Mouse (Mus musculus) adrenal gland, postnatal 14 days (tissue): Measurements from ENCODE around the gene Tmem150c. TPM values are rescaled to one million over a fixed set of nuclear protein-coding genes. Genes with fewer than 3 reads are reported as not detected.

Experiments
- DNase-seq: peaks from one replicate; pipeline ENCODE4 v3.0.0; 2021; ENCODE audit warnings: mixed read lengths
- total RNA-seq: library from RNA; stranded (reverse); gene quantifications from 2 replicates; pipeline ENCODE4 v1.2.3, GENCODE M21; 2021

Gene Tmem150c
- total RNA-seq, 1 experiment from 2014 or later = 15.0 TPM

- DNase-seq = peak; percentile 82
Observed at GRCm38 (mm10) chr5:100166591-100167491, 7.2 kb upstream of the Tmem150c start.

DNA sequence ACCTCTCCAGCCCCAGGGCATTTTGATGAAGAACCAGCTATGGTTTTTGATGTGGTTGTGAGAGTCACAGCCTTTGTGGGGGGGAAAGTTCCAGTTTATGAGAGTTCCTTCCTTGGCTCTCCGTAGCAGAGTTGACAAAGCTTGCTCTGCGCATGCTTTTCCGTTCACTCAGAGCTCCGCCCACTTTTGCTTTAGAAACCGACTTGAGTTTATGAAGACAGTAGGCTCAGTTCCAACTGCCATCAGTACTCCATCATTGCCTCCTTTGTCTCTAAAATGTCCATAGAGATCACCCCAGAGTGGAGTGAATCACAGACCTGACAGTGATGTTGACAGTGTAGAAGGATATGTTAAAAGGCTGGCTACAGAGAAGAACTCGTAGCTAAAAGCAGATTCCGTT, 3.8 kb upstream of the Tmem150c start:
- DNase-seq = peak; percentile 27

DNA sequence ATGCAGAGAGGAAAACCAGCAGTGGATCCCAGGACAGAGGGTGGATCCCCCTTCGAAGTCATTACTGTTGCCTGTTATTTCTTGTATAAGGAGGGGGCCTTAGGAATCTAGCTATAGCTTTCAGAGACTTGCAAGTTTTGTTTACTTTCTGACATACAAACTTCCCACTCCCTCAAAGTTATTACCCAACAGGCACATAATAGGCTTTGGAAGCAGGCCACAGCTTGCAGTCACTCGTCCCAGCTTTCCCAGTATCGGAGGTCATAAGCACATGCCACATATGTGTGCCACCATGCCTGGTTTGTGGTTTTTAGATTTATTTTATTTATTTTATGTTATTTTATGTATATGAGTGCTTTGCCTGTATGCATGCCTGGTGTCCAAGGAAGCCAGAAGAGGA, 3.2 kb upstream of the Tmem150c start:
- DNase-seq = peak; percentile 18

GRCm38 (mm10) chr5:100162053-100162452, 2.4 kb upstream of the Tmem150c start:
- DNase-seq = no peak

DNA sequence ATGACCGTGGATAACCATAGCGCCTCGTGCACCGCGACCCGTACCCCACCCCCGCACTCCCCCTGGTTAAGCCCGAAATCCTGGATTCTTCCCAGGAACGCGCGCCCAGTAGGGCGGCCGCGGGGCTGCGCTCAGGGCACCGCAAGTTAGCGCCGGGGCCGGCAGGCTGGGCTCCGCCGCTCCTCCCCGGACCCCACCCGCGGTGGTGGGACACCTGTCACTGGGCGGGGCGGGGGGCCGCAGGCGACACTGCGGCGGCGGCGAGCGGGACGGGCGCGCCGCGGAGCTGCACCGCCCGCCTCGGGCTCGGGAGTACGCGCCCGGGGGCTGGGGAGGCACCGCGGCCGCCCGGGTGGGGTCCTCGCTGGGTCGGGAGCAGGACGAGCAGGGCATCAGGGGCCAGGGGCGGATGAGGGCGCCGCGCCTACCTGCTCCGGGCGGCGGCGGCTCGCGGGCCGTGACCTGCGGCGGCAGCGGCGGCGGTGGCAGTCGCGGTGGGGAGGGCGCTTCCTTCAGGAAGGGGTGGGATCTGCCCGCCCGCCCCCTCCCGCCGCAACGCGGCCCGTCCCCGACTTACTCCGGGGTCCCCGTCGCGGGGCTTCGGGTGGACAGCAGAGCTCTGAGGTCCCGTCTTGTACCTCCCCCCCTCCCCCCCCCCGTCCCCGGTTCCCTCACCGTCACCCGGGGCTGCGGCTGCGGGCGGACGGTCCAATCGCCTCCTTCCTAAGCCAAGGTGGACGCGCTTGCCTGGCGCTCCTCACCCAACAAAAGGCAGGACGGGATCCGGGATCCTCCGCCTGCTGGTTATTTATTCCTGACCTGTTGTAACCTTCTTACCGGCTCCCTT, 594 bp downstream of the Tmem150c start:
- peak; percentile 76 for DNase-seq

GRCm38 (mm10) chr5:100158301-100158700, 1.3 kb downstream of the Tmem150c start:
- no peak for DNase-seq

DNA sequence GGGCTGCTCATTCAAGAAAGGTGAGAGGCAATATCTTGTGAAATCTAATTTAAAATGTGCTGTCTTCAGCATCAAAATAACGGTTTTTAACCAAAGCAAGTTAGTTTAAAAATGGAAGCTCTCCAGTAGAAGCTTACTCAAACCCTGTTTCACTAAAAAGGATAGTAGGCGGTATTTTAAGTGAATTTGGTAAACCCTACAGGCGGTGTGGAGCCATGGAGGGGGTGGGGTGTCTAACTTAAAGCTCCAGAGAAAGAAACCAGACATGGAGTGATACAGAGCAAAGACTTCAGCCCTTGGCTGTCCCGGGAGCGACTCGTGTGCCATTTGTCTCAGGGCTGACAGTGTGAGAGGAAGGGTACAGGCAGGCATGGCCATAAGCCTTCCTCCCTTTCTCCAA, 4.0 kb downstream of the Tmem150c start:
- no peak for DNase-seq

- no peak for DNase-seq
Observed at GRCm38 (mm10) chr5:100149967-100150366, 9.6 kb downstream of the Tmem150c start.

- no peak for DNase-seq
Observed at GRCm38 (mm10) chr5:100144836-100145235, 14.8 kb downstream of the Tmem150c start.

GRCm38 (mm10) chr5:100127283-100127682, 32.3 kb downstream of the Tmem150c start:
- peak; percentile 21 for DNase-seq

GRCm38 (mm10) chr5:100125409-100126123, 34.0 kb downstream of the Tmem150c start:
- DNase-seq = no peak

GRCm38 (mm10) chr5:100124530-100124929, 35.1 kb downstream of the Tmem150c start:
- no peak for DNase-seq

GRCm38 (mm10) chr5:100123283-100123682, 36.3 kb downstream of the Tmem150c start:
- DNase-seq = no peak

GRCm38 (mm10) chr5:100121170-100121569, 38.4 kb downstream of the Tmem150c start:
- no peak for DNase-seq

DNA sequence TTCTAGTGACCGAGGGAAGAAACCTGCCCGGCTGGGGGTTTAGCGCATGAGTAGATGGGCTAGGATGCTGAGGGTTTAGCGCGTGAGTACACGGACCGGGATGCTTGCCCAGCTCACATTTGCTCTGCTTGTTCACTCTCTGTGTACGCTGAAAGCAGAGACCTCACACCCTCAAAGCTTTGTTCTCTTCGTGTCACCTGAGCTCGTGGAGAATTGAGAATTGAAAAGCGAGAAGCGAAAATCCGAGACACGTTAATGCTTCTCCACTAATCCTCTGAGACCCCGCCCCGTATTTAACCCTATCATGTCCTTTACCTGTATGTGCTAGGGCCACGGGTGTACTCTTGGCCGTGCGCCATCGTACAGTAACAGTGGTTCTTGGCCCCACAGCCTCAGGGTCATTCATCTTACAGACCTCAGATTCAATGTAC, 38.9 kb downstream of the Tmem150c start:
- no peak for DNase-seq

DNA sequence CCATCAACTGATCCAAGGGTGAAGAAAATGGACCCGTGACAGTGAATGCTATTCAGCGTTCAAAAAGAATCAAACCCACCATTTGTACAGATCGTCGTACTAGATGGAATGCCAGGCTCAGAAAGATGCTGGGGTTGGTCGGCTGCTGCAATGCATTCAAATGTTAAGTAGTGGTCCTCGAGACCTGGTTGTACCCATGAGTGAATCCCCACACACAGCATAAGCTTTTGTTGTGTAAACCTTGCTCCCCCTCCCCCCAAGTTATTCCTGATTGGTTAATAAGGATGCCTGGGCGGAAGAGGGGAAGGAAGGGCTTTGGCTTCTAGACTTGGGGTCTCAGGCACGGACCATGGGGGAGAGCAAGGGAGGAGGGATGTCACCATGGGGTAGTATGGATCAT, 40.3 kb downstream of the Tmem150c start:
- no peak for DNase-seq

- DNase-seq = no peak
Observed at GRCm38 (mm10) chr5:100113403-100113802, 46.2 kb downstream of the Tmem150c start.

GRCm38 (mm10) chr5:100110581-100110980, 49.0 kb downstream of the Tmem150c start:
- no peak for DNase-seq

- DNase-seq = peak; percentile 72
Observed at GRCm38 (mm10) chr5:100109543-100110282, 49.9 kb downstream of the Tmem150c start.

- DNase-seq = peak; percentile 15
Observed at GRCm38 (mm10) chr5:100108866-100109265, 50.7 kb downstream of the Tmem150c start.

- DNase-seq = no peak
Observed at GRCm38 (mm10) chr5:100102395-100102794, 57.2 kb downstream of the Tmem150c start.

- DNase-seq = no peak
Observed at GRCm38 (mm10) chr5:100097967-100098366, 61.6 kb downstream of the Tmem150c start.
